In the genomic region with DNA sequence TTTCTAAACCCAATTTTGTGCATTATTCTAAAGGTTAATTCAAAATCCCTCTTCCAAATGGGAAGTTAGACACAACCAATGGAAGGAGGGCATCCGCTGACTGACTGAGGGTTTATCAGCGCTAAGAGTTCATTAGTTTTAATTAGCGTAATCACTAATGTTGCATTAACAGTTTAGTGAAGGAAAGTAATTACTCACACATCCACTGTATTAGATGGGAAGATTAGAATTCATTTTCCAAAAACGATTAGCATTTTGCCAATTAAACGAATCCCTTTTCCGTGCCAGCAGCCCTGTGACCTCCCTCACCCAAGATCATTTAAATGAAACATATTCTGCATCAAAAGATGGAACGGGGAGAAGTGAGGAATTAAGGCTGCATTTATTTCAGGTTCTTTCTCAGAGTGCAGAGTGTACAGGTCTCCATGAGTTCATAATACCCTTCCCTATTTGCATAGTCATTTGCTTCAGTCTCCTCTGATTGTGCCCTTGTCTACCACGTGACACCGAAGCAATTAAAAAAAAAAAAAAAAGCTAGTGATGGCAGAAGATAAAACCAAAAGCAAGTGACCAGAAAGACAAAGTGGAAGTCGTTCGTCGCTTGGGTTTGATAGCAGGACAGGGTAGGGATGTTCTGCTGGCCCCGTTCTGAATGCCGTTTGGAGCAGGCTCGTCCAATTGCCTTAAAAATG, we compare ENCODE assay signal across 13 mouse cellular contexts.
A peak's percentile ranks its signal among the peaks of the same experiment; 100 is the strongest.
DNase-seq lines count a peak whose midpoint lies in the region; ATAC-seq and TF ChIP-seq lines count a peak whose summit lies in the region.
"Had no signal": no experiment of that assay in that cellular context is flagged by ENCODE, and none has a peak within 500 bp of the region (broad histone marks: within the 10 kb centered on the region; RNA-seq: fewer than 3 reads in every experiment).

No protein-coding gene starts in this region.

- H3K9me3 ChIP-seq in heart, embryonic 11.5 days (replicated peaks; ENCODE audit: control insufficient read depth, low read length): no peaks in the 10 kb centered on the region
- H3K9me3 ChIP-seq in liver, embryonic 12.5 days (replicated peaks): no peaks in the 10 kb centered on the region
- H3K9me3 ChIP-seq in liver, postnatal 0 days (ENCODE audit: low read length): no peaks in the 10 kb centered on the region
- no peaks in the 10 kb centered on the region for H3K9me3 ChIP-seq in forebrain, embryonic 14.5 days (replicated peaks; ENCODE audit: control insufficient read depth, low read length)
- no peaks in the 10 kb centered on the region for H3K9me3 ChIP-seq in liver, embryonic 15.5 days (replicated peaks)
- H3K9me3 ChIP-seq: kidney, embryonic 15.5 days had no signal

- TF ChIP-seq EP300 in liver, postnatal 0 days (IDR thresholded peaks at IDR 0.05; ENCODE audit: low read depth): no peak

- H3K27ac ChIP-seq in heart, embryonic 11.5 days (ENCODE audit: low read depth, low read length): no peak overlapping the region
- no peak overlapping the region for H3K27ac ChIP-seq in liver, embryonic 12.5 days
- no peak overlapping the region for H3K27ac ChIP-seq in liver, postnatal 0 days (ENCODE audit: low read depth)
- peak overlapping the region; percentile 80 for H3K27ac ChIP-seq in forebrain, embryonic 14.5 days (ENCODE audit: low read depth, low read length)
- no peak overlapping the region for H3K27ac ChIP-seq in liver, embryonic 15.5 days (replicated peaks)
- no peak overlapping the region for H3K27ac ChIP-seq in cerebellum, adult 2 months (ENCODE audit: insufficient read depth, low read length)
- H3K27ac ChIP-seq: kidney, embryonic 15.5 days had no signal

- H3K36me3 ChIP-seq in heart, embryonic 11.5 days (ENCODE audit: control insufficient read depth, insufficient read depth, low read length): no peaks in the 10 kb centered on the region
- H3K36me3 ChIP-seq in liver, embryonic 12.5 days: no peaks in the 10 kb centered on the region
- no peaks in the 10 kb centered on the region for H3K36me3 ChIP-seq in liver, postnatal 0 days (replicated peaks; ENCODE audit: insufficient read depth, low read length)
- no peaks in the 10 kb centered on the region for H3K36me3 ChIP-seq in forebrain, embryonic 14.5 days (ENCODE audit: control insufficient read depth, insufficient read depth, low read length)
- H3K36me3 ChIP-seq in liver, embryonic 15.5 days (replicated peaks): no peaks in the 10 kb centered on the region
- H3K36me3 ChIP-seq: kidney, embryonic 15.5 days had no signal

- intact Hi-C loops in heart, postnatal 36 days (cut with DNase I): no loop called here

- no peak for TF ChIP-seq POLR2A in cerebellum, adult 2 months (IDR thresholded peaks at IDR 0.05; ENCODE audit: borderline replicate concordance, insufficient read depth, low read length)

- no peak for ATAC-seq in heart, embryonic 11.5 days (replicated peaks; ENCODE audit: insufficient number of reproducible peaks, low FRiP score, low TSS enrichment)
- no peak for ATAC-seq in liver, embryonic 12.5 days
- ATAC-seq in liver, postnatal 0 days: no peak
- ATAC-seq in forebrain, embryonic 14.5 days: peak; percentile 79
- no peak for ATAC-seq in liver, embryonic 15.5 days (ENCODE audit: insufficient read depth)
- ATAC-seq: inflammation-experienced regulatory T-cells, adult 6 months had no signal

- 68% methylated on average over 15 of the region's 15 CpGs for WGBS in heart, embryonic 11.5 days (ENCODE audit: insufficient replicate concordance)
- WGBS in liver, embryonic 12.5 days (ENCODE audit: insufficient replicate concordance): 65% methylated on average over 15 of the region's 15 CpGs
- WGBS in liver, postnatal 0 days (ENCODE audit: insufficient replicate concordance): 67% methylated on average over 15 of the region's 15 CpGs
- WGBS in forebrain, embryonic 14.5 days: 19% methylated on average over 15 of the region's 15 CpGs
- WGBS in liver, embryonic 15.5 days (ENCODE audit: insufficient replicate concordance): 64% methylated on average over 15 of the region's 15 CpGs
- 87% methylated on average over 15 of the region's 15 CpGs for WGBS in cerebellum, adult 2 months

- no peak overlapping the region for H3K9ac ChIP-seq in heart, embryonic 11.5 days (ENCODE audit: low read depth, low read length)
- H3K9ac ChIP-seq in liver, embryonic 12.5 days: no peak overlapping the region
- no peak overlapping the region for H3K9ac ChIP-seq in liver, postnatal 0 days (replicated peaks)
- H3K9ac ChIP-seq in forebrain, embryonic 14.5 days (ENCODE audit: low read length): no peak overlapping the region
- H3K9ac ChIP-seq in liver, embryonic 15.5 days: no peak overlapping the region
- H3K9ac ChIP-seq: kidney, embryonic 15.5 days; lung, embryonic 14.5 days had no signal

- H3K4me2 ChIP-seq in heart, embryonic 11.5 days: peak overlapping the region; percentile 39
- peak overlapping the region; percentile 33 for H3K4me2 ChIP-seq in liver, embryonic 12.5 days
- H3K4me2 ChIP-seq in liver, postnatal 0 days (ENCODE audit: low read depth, low read length): no peak overlapping the region
- H3K4me2 ChIP-seq in forebrain, embryonic 14.5 days (ENCODE audit: low read length): peak overlapping the region; percentile 30
- 0 out of 2 replicates have a peak overlapping the region, but pooled peaks have one; percentile 4 for H3K4me2 ChIP-seq in liver, embryonic 15.5 days
- H3K4me2 ChIP-seq: kidney, embryonic 15.5 days; lung, embryonic 14.5 days had no signal

- 0 out of 2 replicates have a peak, but pooled peaks cover 2% of the 10 kb centered on the region for H3K27me3 ChIP-seq in heart, embryonic 11.5 days (ENCODE audit: control insufficient read depth, insufficient read depth, low read length)
- H3K27me3 ChIP-seq in liver, embryonic 12.5 days (replicated peaks): 0 out of 2 replicates have a peak, but pooled peaks cover 6% of the 10 kb centered on the region
- H3K27me3 ChIP-seq in liver, postnatal 0 days (ENCODE audit: insufficient read depth, low read length): no peaks in the 10 kb centered on the region
- H3K27me3 ChIP-seq in forebrain, embryonic 14.5 days (replicated peaks; ENCODE audit: control insufficient read depth, insufficient read depth, low read length): no peaks in the 10 kb centered on the region
- H3K27me3 ChIP-seq in liver, embryonic 15.5 days: no peaks in the 10 kb centered on the region
- H3K27me3 ChIP-seq in cerebellum, adult 2 months (ENCODE audit: control insufficient read depth, insufficient read depth, low read length): no peaks in the 10 kb centered on the region
- H3K27me3 ChIP-seq: kidney, embryonic 15.5 days had no signal

- no peak for DNase-seq in heart, postnatal 36 days
- no peak for DNase-seq in liver, postnatal 0 days
- peak; percentile 85 for DNase-seq in forebrain, embryonic 14.5 days (ENCODE audit: low spot score)
- no peak for DNase-seq in gastrocnemius, adult 8-10 months (ENCODE audit: low spot score in 2 of 2)
- no peak for DNase-seq in cerebellum, adult 2 months
- DNase-seq: cerebellum, adult 18-20 months; layer of hippocampus, adult 9-11 months; lung, embryonic 14.5 days had no signal

- TF ChIP-seq CTCF in liver, postnatal 0 days (IDR thresholded peaks at IDR 0.05; ENCODE audit: low read depth): no peak
- no peak for TF ChIP-seq CTCF in cerebellum, adult 2 months (IDR thresholded peaks at IDR 0.05; ENCODE audit: borderline replicate concordance, insufficient read depth, low read depth, low read length)

- no peaks in the 10 kb centered on the region for H3K4me1 ChIP-seq in heart, embryonic 11.5 days (ENCODE audit: control insufficient read depth, insufficient read depth, low read length)
- peaks cover 29% of the 10 kb centered on the region for H3K4me1 ChIP-seq in liver, embryonic 12.5 days
- H3K4me1 ChIP-seq in liver, postnatal 0 days (ENCODE audit: insufficient read depth): no peaks in the 10 kb centered on the region
- H3K4me1 ChIP-seq in forebrain, embryonic 14.5 days (ENCODE audit: control insufficient read depth, insufficient read depth, low read length): peaks cover 27% of the 10 kb centered on the region
- H3K4me1 ChIP-seq in liver, embryonic 15.5 days (replicated peaks): peaks cover 12% of the 10 kb centered on the region
- no peaks in the 10 kb centered on the region for H3K4me1 ChIP-seq in cerebellum, adult 2 months (ENCODE audit: control insufficient read depth, insufficient read depth, low read length)
- H3K4me1 ChIP-seq: kidney, embryonic 15.5 days had no signal

- H3K4me3 ChIP-seq in heart, embryonic 11.5 days (ENCODE audit: low read depth, low read length): no peak overlapping the region
- no peak overlapping the region for H3K4me3 ChIP-seq in liver, embryonic 12.5 days
- H3K4me3 ChIP-seq in liver, postnatal 0 days (ENCODE audit: low read depth, low read length): no peak overlapping the region
- no peak overlapping the region for H3K4me3 ChIP-seq in forebrain, embryonic 14.5 days (ENCODE audit: low read depth, low read length)
- no peak overlapping the region for H3K4me3 ChIP-seq in liver, embryonic 15.5 days (replicated peaks)
- H3K4me3 ChIP-seq in cerebellum, adult 2 months (replicated peaks; ENCODE audit: insufficient read depth, low read depth, low read length): no peak overlapping the region
- H3K4me3 ChIP-seq: kidney, embryonic 15.5 days had no signal
